Mouse (Mus musculus) embryo, embryonic 11 days (tissue): ENCODE measurements around the gene Dnah14.
A peak's percentile ranks its signal among the peaks of the same experiment; 100 is the strongest.

Source experiments
- DNase-seq: peaks from one replicate; pipeline ENCODE4 v3.0.0-alpha.2; 2015

Dnah14 gene

DNA sequence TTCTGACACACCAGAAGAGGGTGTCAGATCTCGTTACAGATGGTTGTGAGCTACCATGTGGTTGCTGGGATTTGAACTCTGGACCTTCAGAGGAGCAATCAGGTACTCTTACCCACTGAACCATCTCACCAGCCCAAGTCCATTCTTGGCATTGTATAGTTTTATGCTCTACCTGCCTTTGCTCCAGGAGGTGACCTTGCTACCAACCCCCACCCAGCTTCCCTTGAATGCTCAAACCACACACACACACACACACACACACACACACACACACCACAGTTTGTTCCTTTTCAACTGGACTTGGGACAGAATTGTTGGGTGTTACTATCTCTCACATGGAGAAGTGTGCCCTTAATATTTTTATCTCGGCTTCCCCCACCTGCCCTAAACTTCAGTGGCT is 280.0 kb downstream of the Dnah14 start:
- no peak for DNase-seq

DNA sequence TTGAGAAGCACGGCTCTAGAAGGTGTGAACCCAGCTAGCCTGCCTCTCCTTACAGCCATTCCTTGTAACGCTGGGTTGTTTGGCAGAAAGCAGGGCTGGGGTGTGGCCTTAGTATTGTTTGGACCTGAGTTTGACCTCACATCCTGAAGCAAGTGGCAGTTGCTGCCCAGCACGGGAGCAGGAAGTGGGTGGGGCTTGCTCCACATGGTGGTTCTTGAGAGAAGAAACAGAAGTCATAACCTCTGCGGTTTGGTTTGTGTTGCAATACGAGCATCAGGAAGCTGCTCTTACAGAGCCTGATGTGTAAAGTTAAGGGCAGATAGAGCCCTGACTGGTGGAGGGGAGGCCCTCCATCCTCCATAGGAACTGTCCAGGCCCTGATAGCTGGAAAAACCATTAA is 284.3 kb downstream of the Dnah14 start:
- peak; percentile 80 for DNase-seq

DNA sequence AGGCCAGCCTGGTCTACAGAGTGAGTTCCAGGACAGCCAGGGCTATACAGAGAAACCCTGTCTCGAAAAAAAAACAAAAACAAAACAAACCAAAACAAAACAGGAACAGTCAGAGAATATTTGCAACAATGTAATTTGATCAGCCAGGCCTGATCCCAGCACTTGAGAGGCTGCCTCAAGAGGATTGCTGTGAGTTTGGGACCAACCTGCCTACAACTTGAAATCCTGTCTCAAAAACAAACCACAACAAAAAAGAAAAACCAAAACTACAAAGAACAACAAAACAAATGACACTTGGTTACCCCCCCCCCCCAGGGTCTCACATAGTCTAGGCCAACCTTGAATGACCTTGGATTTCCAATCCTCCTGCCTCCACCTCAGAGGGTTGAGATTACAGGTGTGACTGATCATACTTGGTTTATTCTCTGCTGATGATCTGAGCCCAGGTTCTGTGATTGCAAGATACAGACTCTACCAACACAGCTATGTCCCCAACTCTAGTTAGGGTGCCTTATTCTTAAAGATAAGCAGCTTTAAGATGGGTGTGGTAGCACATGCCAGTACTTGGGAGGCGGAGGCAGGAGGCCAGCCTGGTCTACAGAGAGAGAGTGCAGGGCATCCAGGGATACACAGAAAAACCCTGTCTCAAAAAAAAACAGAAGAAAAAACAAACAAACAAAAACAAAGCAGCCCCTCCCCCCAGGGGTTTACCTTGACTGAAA is 285.0 kb downstream of the Dnah14 start:
- DNase-seq, result no peak

DNA sequence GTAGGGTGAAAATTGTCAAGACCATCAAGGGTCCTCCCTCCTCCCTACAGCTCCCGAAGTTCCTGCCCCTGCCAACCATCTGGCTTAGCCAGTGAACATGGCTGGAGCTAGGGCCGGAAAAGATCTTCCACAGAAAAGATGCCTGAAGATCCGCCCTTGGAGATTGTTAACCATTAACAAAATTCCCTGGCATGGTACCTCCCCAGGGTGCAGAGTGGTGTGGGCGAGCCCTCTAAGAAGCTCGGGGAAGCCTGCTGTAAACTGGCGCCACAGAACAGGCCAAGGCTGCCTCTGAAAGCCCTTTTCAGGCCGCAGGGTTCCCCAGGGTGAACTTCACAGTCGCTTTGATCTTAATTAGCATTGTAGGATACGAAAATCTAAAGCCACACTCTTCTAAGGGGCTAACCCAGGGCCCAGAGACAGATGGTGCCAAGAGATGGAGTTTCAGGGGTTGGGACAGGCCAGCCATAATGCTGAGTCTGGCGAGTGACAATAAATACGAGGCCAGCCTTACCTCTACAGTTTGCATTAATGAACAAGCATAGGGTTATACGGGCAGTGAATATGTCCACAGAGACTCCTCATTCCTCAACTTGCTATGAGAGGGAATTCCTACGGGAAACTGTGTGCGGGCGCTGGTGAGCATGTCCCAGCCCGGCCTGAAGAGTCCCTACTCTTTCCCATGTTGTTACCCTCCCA is 286.5 kb downstream of the Dnah14 start:
- DNase-seq, result no peak

DNA sequence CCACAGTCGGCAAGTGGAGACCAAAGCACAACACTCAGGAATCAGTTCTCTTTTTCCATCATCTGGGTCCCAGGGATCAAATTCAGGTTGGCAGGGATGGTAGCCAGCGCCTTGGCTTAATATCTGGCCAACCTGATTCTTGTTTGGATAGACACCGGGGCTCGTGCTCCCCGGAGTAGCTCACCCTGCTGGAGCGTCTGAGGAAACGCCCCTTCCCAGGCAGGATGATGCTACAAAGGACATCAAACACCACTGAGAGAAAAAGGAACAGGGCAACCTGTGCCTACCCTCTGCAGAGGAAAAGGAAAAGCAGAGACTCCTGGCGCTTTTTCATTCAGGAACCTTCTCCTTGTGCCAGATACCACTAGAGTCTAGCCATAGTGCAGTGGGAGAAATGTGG is 287.1 kb downstream of the Dnah14 start:
- no peak for DNase-seq
